Mouse (Mus musculus) forebrain, embryonic 15.5 days (tissue): ENCODE measurements around the gene Wdr73. TPM values are rescaled to one million over a fixed set of nuclear protein-coding genes. Genes with fewer than 3 reads are reported as not detected.

ENCODE experiments used
- ATAC-seq: fragments of 200-750 bp; cut with Nextera tagmentation; replicated peaks from 2 replicates; pipeline ENCODE4 v1.8.0; 2017; ENCODE audit warnings: mild to moderate bottlenecking, moderate TSS enrichment, moderate library complexity
- H3K27ac ChIP-seq: fragments of 300-500 bp; sonication (generic); replicated peaks from 2 replicates; pipeline ENCODE4 v1.5.1; 2015; ENCODE audit warnings: mild to moderate bottlenecking, inconsistent platforms
- H3K27me3 ChIP-seq: fragments of 300-500 bp; sonication (generic); 2 replicates; pipeline ENCODE4 v1.6.1; 2015; ENCODE audit warnings: inconsistent platforms
- H3K36me3 ChIP-seq: fragments of 300-500 bp; sonication (generic); 2 replicates; pipeline ENCODE4 v1.6.1; 2015; ENCODE audit warnings: mild to moderate bottlenecking, inconsistent platforms
- H3K4me1 ChIP-seq: fragments of 300-500 bp; sonication (generic); 2 replicates; pipeline ENCODE4 v1.6.1; 2015; ENCODE audit warnings: inconsistent platforms
- H3K4me2 ChIP-seq: fragments of 300-500 bp; sonication (generic); replicated peaks from 2 replicates; pipeline ENCODE4 v1.6.1; 2015; ENCODE audit warnings: mild to moderate bottlenecking, inconsistent platforms
- H3K4me3 ChIP-seq: fragments of 300-500 bp; sonication (generic); 2 replicates; pipeline ENCODE4 v1.5.1; 2015; ENCODE audit warnings: mild to moderate bottlenecking, inconsistent platforms
- H3K9ac ChIP-seq: fragments of 300-500 bp; sonication (generic); replicated peaks from 2 replicates; pipeline ENCODE4 v1.6.1; 2015; ENCODE audit warnings: mild to moderate bottlenecking, inconsistent platforms
- H3K9me3 ChIP-seq: fragments of 300-500 bp; sonication (generic); 2 replicates; pipeline ENCODE4 v1.6.1; 2016; ENCODE audit warnings: inconsistent platforms
- WGBS: fragments of 180-500 bp; shearing (Covaris S2); methylation state at CpG from one replicate; pipeline ENCODE4 v1.1.7; 2015; ENCODE audit warnings: mixed read lengths; 5-methylcytosine and 5-hydroxymethylcytosine counted together
- polyA plus RNA-seq: library from polyadenylated mRNA; unstranded; fragments of >200 nt; fragmentation: Nextera tagmentation; extraction: Ambion mirVana; gene quantifications from 2 replicates; pipeline ENCODE4 v1.2.1, GENCODE M21; 2015

The Wdr73 gene
- polyA plus RNA-seq, 1 experiment from 2014 or later = 43.2 TPM

GRCm38 (mm10) chr7:80864831-80865230 lies 36.2 kb downstream of the Wdr73 start:
- no peak overlapping the region for H3K27ac ChIP-seq
- H3K4me2 ChIP-seq = no peak overlapping the region
- 87% methylated on average over 8 of the region's 8 CpGs for WGBS
- H3K9me3 ChIP-seq = no peaks in the 10 kb centered on the region
- H3K36me3 ChIP-seq = peaks cover 43% of the 10 kb centered on the region
- no peak overlapping the region for H3K4me3 ChIP-seq
- H3K4me1 ChIP-seq = peaks cover 48% of the 10 kb centered on the region
- H3K9ac ChIP-seq = no peak overlapping the region
- ATAC-seq = no peak
- H3K27me3 ChIP-seq = no peaks in the 10 kb centered on the region

GRCm38 (mm10) chr7:80864151-80864550 lies 36.9 kb downstream of the Wdr73 start:
- Histone ChIP-seq H3K4me2 (no peak overlapping the region), H3K4me1 (peaks cover 48% of the 10 kb centered on the region), H3K27ac (no peak overlapping the region), H3K36me3 (peaks cover 37% of the 10 kb centered on the region), H3K4me3 (no peak overlapping the region), H3K9me3 (no peaks in the 10 kb centered on the region), H3K27me3 (no peaks in the 10 kb centered on the region), H3K9ac (no peak overlapping the region)
- no peak for ATAC-seq
- 64% methylated on average over 1 of the region's 1 CpGs for WGBS

- peaks cover 48% of the 10 kb centered on the region for H3K4me1 ChIP-seq
- H3K36me3 ChIP-seq = peaks cover 31% of the 10 kb centered on the region
- ATAC-seq = no peak
- peak overlapping the region; percentile 0; the same call in 1 of the 2 replicates for H3K4me3 ChIP-seq
- no peak overlapping the region for H3K27ac ChIP-seq
- 88% methylated on average over 5 of the region's 5 CpGs for WGBS
- peak overlapping the region; percentile 62 for H3K4me2 ChIP-seq
- H3K9me3 ChIP-seq = no peaks in the 10 kb centered on the region
- H3K9ac ChIP-seq = no peak overlapping the region
- no peaks in the 10 kb centered on the region for H3K27me3 ChIP-seq
These were observed 37.5 kb downstream of the Wdr73 start for GRCm38 (mm10) chr7:80863520-80863919.

- H3K4me1 ChIP-seq = peaks cover 48% of the 10 kb centered on the region
- peak overlapping the region; percentile 60 for H3K4me3 ChIP-seq
- no peak overlapping the region for H3K27ac ChIP-seq
- H3K9me3 ChIP-seq = no peaks in the 10 kb centered on the region
- WGBS = 81% methylated on average over 2 of the region's 2 CpGs
- H3K36me3 ChIP-seq = peaks cover 20% of the 10 kb centered on the region
- no peaks in the 10 kb centered on the region for H3K27me3 ChIP-seq
- ATAC-seq = no peak
- H3K9ac ChIP-seq = no peak overlapping the region
- H3K4me2 ChIP-seq = peak overlapping the region; percentile 62
These were observed 38.6 kb downstream of the Wdr73 start for GRCm38 (mm10) chr7:80862475-80862874.

- Histone ChIP-seq H3K27ac (peak within 1 kb of the TSS; percentile 87), H3K27me3 (no peaks in the 10 kb centered on the region), H3K4me3 (peak within 1 kb of the TSS; percentile 60), H3K36me3 (peaks cover 15% of the 10 kb centered on the region), H3K4me2 (peak within 1 kb of the TSS; percentile 76), H3K4me1 (peaks cover 42% of the 10 kb centered on the region), H3K9ac (peak within 1 kb of the TSS; percentile 91), H3K9me3 (no peaks in the 10 kb centered on the region)
- peak; percentile 98 for ATAC-seq
- WGBS = under 1% methylated on average over 40 of the region's 40 CpGs
These were observed 40.3 kb downstream of the Wdr73 start, which contains the start of gene Zscan2 for GRCm38 (mm10) chr7:80860729-80861274. Gene Zscan2, plus strand, starts transcription at chr7:80860920.

GRCm38 (mm10) chr7:80860227-80860626 lies 40.8 kb downstream of the Wdr73 start:
- H3K27ac ChIP-seq = peak overlapping the region; percentile 57
- peak overlapping the region; percentile 76 for H3K4me2 ChIP-seq
- H3K36me3 ChIP-seq = peaks cover 10% of the 10 kb centered on the region; the same call in 1 of the 2 replicates
- peaks cover 42% of the 10 kb centered on the region for H3K4me1 ChIP-seq
- no peaks in the 10 kb centered on the region for H3K9me3 ChIP-seq
- H3K4me3 ChIP-seq = peak overlapping the region; percentile 60
- H3K9ac ChIP-seq = peak overlapping the region; percentile 60
- WGBS = 0% methylated on average over 13 of the region's 13 CpGs
- no peaks in the 10 kb centered on the region for H3K27me3 ChIP-seq
- ATAC-seq = peak; percentile 81

- no peak overlapping the region for H3K4me3 ChIP-seq
- H3K36me3 ChIP-seq = no peaks in the 10 kb centered on the region
- ATAC-seq = no peak
- WGBS = 27% methylated on average over 6 of the region's 6 CpGs
- H3K27ac ChIP-seq = no peak overlapping the region
- no peak overlapping the region for H3K4me2 ChIP-seq
- H3K27me3 ChIP-seq = no peaks in the 10 kb centered on the region
- H3K4me1 ChIP-seq = peaks cover 13% of the 10 kb centered on the region
- H3K9ac ChIP-seq = no peak overlapping the region
- H3K9me3 ChIP-seq = no peaks in the 10 kb centered on the region
These were observed 43.9 kb downstream of the Wdr73 start for GRCm38 (mm10) chr7:80857181-80857580.

GRCm38 (mm10) chr7:80855316-80855715 lies 45.8 kb downstream of the Wdr73 start:
- Histone ChIP-seq H3K27me3 (no peaks in the 10 kb centered on the region), H3K4me1 (peaks cover 4% of the 10 kb centered on the region), H3K27ac (no peak overlapping the region), H3K36me3 (no peaks in the 10 kb centered on the region), H3K9me3 (no peaks in the 10 kb centered on the region), H3K9ac (no peak overlapping the region), H3K4me3 (no peak overlapping the region), H3K4me2 (no peak overlapping the region)
- ATAC-seq = no peak

GRCm38 (mm10) chr7:80853218-80853617 lies 47.9 kb downstream of the Wdr73 start:
- H3K4me1 ChIP-seq = no peaks in the 10 kb centered on the region
- H3K4me2 ChIP-seq = no peak overlapping the region
- no peaks in the 10 kb centered on the region for H3K36me3 ChIP-seq
- H3K9ac ChIP-seq = no peak overlapping the region
- no peak overlapping the region for H3K4me3 ChIP-seq
- H3K27me3 ChIP-seq = no peaks in the 10 kb centered on the region
- no peak for ATAC-seq
- WGBS = 97% methylated on average over 3 of the region's 3 CpGs
- no peak overlapping the region for H3K27ac ChIP-seq
- H3K9me3 ChIP-seq = no peaks in the 10 kb centered on the region

- Histone ChIP-seq H3K9me3 (no peaks in the 10 kb centered on the region), H3K27me3 (no peaks in the 10 kb centered on the region), H3K36me3 (no peaks in the 10 kb centered on the region), H3K4me3 (no peak overlapping the region), H3K4me2 (no peak overlapping the region), H3K4me1 (no peaks in the 10 kb centered on the region), H3K9ac (no peak overlapping the region), H3K27ac (no peak overlapping the region)
- WGBS = 89% methylated on average over 5 of the region's 5 CpGs
- ATAC-seq = no peak
These were observed 50.5 kb downstream of the Wdr73 start for GRCm38 (mm10) chr7:80850520-80850919.

- Histone ChIP-seq H3K27ac (no peak overlapping the region), H3K27me3 (no peaks in the 10 kb centered on the region), H3K4me3 (no peak overlapping the region), H3K9me3 (no peaks in the 10 kb centered on the region), H3K4me1 (no peaks in the 10 kb centered on the region), H3K9ac (no peak overlapping the region), H3K4me2 (no peak overlapping the region), H3K36me3 (no peaks in the 10 kb centered on the region)
- 30% methylated on average over 4 of the region's 4 CpGs for WGBS
- ATAC-seq = peak; percentile 66; the same call in 1 of the 2 replicates
These were observed 51.4 kb downstream of the Wdr73 start for GRCm38 (mm10) chr7:80849710-80850109.

GRCm38 (mm10) chr7:80849267-80849666 lies 51.8 kb downstream of the Wdr73 start:
- Histone ChIP-seq H3K27ac (no peak overlapping the region), H3K4me2 (no peak overlapping the region), H3K9ac (no peak overlapping the region), H3K36me3 (no peaks in the 10 kb centered on the region), H3K9me3 (no peaks in the 10 kb centered on the region), H3K27me3 (no peaks in the 10 kb centered on the region), H3K4me1 (no peaks in the 10 kb centered on the region), H3K4me3 (no peak overlapping the region)
- 93% methylated on average over 2 of the region's 2 CpGs for WGBS
- no peak for ATAC-seq

- H3K27me3 ChIP-seq = no peaks in the 10 kb centered on the region
- 88% methylated on average over 5 of the region's 5 CpGs for WGBS
- no peaks in the 10 kb centered on the region for H3K9me3 ChIP-seq
- H3K4me1 ChIP-seq = no peaks in the 10 kb centered on the region
- no peak overlapping the region for H3K4me2 ChIP-seq
- no peaks in the 10 kb centered on the region for H3K36me3 ChIP-seq
- ATAC-seq = no peak
- no peak overlapping the region for H3K4me3 ChIP-seq
- no peak overlapping the region for H3K27ac ChIP-seq
- no peak overlapping the region for H3K9ac ChIP-seq
These were observed 54.4 kb downstream of the Wdr73 start for GRCm38 (mm10) chr7:80846709-80847108.
